ENCODE assay signal across 8 mouse cellular contexts in genomic region chr6:50254723-50255184, GRCm38 (mm10). TPM values are rescaled to one million over a fixed set of nuclear protein-coding genes. Genes with fewer than 3 reads are reported as not detected.
DNase-seq lines count a peak whose midpoint lies in the region; ATAC-seq and TF ChIP-seq lines count a peak whose summit lies in the region.

No protein-coding gene starts in this region.

- peak; percentile 71 for ATAC-seq in intestine, embryonic 16.5 days
- no peak for ATAC-seq in forebrain, embryonic 11.5 days (replicated peaks; ENCODE audit: low FRiP score)

- H3K27me3 ChIP-seq in intestine, embryonic 16.5 days (replicated peaks; ENCODE audit: control insufficient read depth, insufficient read depth, low read length): no peaks in the 10 kb centered on the region
- no peaks in the 10 kb centered on the region for H3K27me3 ChIP-seq in limb, embryonic 10.5 days (ENCODE audit: low read depth, poor library complexity, severe bottlenecking)
- H3K27me3 ChIP-seq in forebrain, embryonic 11.5 days (ENCODE audit: control insufficient read depth, insufficient read depth, low read length): no peaks in the 10 kb centered on the region

- H3K4me3 ChIP-seq in intestine, embryonic 16.5 days (ENCODE audit: low read length): no peak overlapping the region
- no peak overlapping the region for H3K4me3 ChIP-seq in lung, adult 2 months (replicated peaks; ENCODE audit: extremely low read depth, low read depth, low read length)
- no peak overlapping the region for H3K4me3 ChIP-seq in limb, embryonic 10.5 days
- H3K4me3 ChIP-seq in forebrain, embryonic 11.5 days (ENCODE audit: low read depth, low read length): no peak overlapping the region

- no peaks in the 10 kb centered on the region for H3K36me3 ChIP-seq in intestine, embryonic 16.5 days (ENCODE audit: control insufficient read depth, insufficient read depth, low read length)
- H3K36me3 ChIP-seq in limb, embryonic 10.5 days: no peaks in the 10 kb centered on the region
- no peaks in the 10 kb centered on the region for H3K36me3 ChIP-seq in forebrain, embryonic 11.5 days (ENCODE audit: control insufficient read depth, insufficient read depth, low read length)

- H3K9me3 ChIP-seq in intestine, embryonic 16.5 days (ENCODE audit: control insufficient read depth, low read length): no peaks in the 10 kb centered on the region
- no peaks in the 10 kb centered on the region for H3K9me3 ChIP-seq in limb, embryonic 10.5 days (replicated peaks)
- no peaks in the 10 kb centered on the region for H3K9me3 ChIP-seq in forebrain, embryonic 11.5 days (ENCODE audit: control insufficient read depth, low read length)

- no peak for TF ChIP-seq CTCF in lung, adult 2 months (IDR thresholded peaks at IDR 0.05; ENCODE audit: insufficient read depth, low read length)

- no peak for TF ChIP-seq POLR2A in lung, adult 2 months (IDR thresholded peaks at IDR 0.05; ENCODE audit: borderline replicate concordance, extremely low read depth, low read depth, low read length)

- H3K27ac ChIP-seq in intestine, embryonic 16.5 days (ENCODE audit: low read length): peak overlapping the region; percentile 39; the same call in 1 of the 2 replicates
- no peak overlapping the region for H3K27ac ChIP-seq in limb, embryonic 10.5 days
- no peak overlapping the region for H3K27ac ChIP-seq in forebrain, embryonic 11.5 days (ENCODE audit: low read depth, low read length)

- WGBS in intestine, embryonic 16.5 days: 19% methylated on average over 10 of the region's 10 CpGs
- 6% methylated on average over 10 of the region's 10 CpGs for WGBS in lung, adult 2 months
- 84% methylated on average over 10 of the region's 10 CpGs for WGBS in limb, embryonic 10.5 days
- WGBS in forebrain, embryonic 11.5 days: 73% methylated on average over 10 of the region's 10 CpGs

- H3K4me2 ChIP-seq in intestine, embryonic 16.5 days (ENCODE audit: low read depth, low read length): peak overlapping the region; percentile 37; the same call in 1 of the 2 replicates
- H3K4me2 ChIP-seq in forebrain, embryonic 11.5 days (ENCODE audit: low read depth, low read length, severe bottlenecking): no peak overlapping the region

- DNase-seq in layer of hippocampus, adult 8-10 months (ENCODE audit: low spot score in 2 of 2): peak; percentile 21 to 37
- no peak for DNase-seq in layer of hippocampus, postnatal 14 days (ENCODE audit: low spot score in 2 of 2)
- peak; percentile 56 for DNase-seq in gastrocnemius, postnatal 10 days
- peak; percentile 66 for DNase-seq in lung, adult 2 months
- peak; percentile 15 for DNase-seq in right cerebral cortex, postnatal 14 days
- no peak for DNase-seq in limb, embryonic 10.5 days (ENCODE audit: low spot score)
- no peak for DNase-seq in forebrain, embryonic 11.5 days (ENCODE audit: low spot score)

- peaks cover 5% of the 10 kb centered on the region for H3K4me1 ChIP-seq in intestine, embryonic 16.5 days (ENCODE audit: control insufficient read depth, insufficient read depth, low read length)
- peaks cover 2% of the 10 kb centered on the region; the same call in 1 of the 2 replicates for H3K4me1 ChIP-seq in lung, adult 2 months (ENCODE audit: control insufficient read depth, insufficient read depth, low read length)
- no peaks in the 10 kb centered on the region for H3K4me1 ChIP-seq in limb, embryonic 10.5 days
- no peaks in the 10 kb centered on the region for H3K4me1 ChIP-seq in forebrain, embryonic 11.5 days (replicated peaks; ENCODE audit: control insufficient read depth, insufficient read depth, low read length)

- H3K9ac ChIP-seq in intestine, embryonic 16.5 days (ENCODE audit: low read depth, low read length): no peak overlapping the region
- no peak overlapping the region for H3K9ac ChIP-seq in forebrain, embryonic 11.5 days (ENCODE audit: low read length)

RNA-seq across cellular contexts. Expression of gene Gsdme, which starts 8.9 kb away (rescaled TPM):
- 10 to 100 TPM; 10.1 to 13.6 (median 10.9) TPM for total RNA-seq in layer of hippocampus, adult 8-10 months (2022)
- 10 to 100 TPM; 11.6 to 12.7 TPM for total RNA-seq in layer of hippocampus, postnatal 14 days (2021)
- total RNA-seq in gastrocnemius, postnatal 10 days (2021): 1 to 10 TPM; 1.7 to 2.2 TPM
- polyA plus RNA-seq in intestine, embryonic 16.5 days (2015; fragmentation: Nextera tagmentation; extraction: Ambion mirVana): 27.4 and 27.8 TPM in 2 replicates
- polyA plus RNA-seq in lung, adult 2 months (2012; rRNA removed): 0.48 and 0.75 TPM in 2 replicates
- polyA plus RNA-seq in limb, embryonic 10.5 days (2016; fragmentation: Nextera tagmentation; extraction: Ambion mirVana): 42.3 and 46.4 TPM in 2 replicates
- polyA plus RNA-seq in forebrain, embryonic 11.5 days (2014; fragmentation: Nextera tagmentation; extraction: Ambion mirVana): 57.6 and 62.3 TPM in 2 replicates

Comparison
In these comparisons a context has a peak if more than half of its experiments do, and no peak if none do; other contexts are left out.
1. DNase-seq: peak in layer of hippocampus, adult 8-10 months (2 of 2), gastrocnemius, postnatal 10 days (single experiment), lung, adult 2 months (single experiment) and right cerebral cortex, postnatal 14 days (single experiment); none in layer of hippocampus, postnatal 14 days (0 of 2), limb, embryonic 10.5 days (single experiment) and forebrain, embryonic 11.5 days (single experiment).
2. RNA of gene Gsdme, which starts 8.9 kb away (polyA plus RNA-seq): 57.6 to 62.3 TPM in forebrain, embryonic 11.5 days, 42.3 to 46.4 TPM in limb, embryonic 10.5 days and 27.4 to 27.8 TPM in intestine, embryonic 16.5 days; 0.48 to 0.75 TPM in lung, adult 2 months; every median in the first group is over 10 times any median in the second.